Mouse (Mus musculus): Measurements from ENCODE around the gene Fam210b.

DNA sequence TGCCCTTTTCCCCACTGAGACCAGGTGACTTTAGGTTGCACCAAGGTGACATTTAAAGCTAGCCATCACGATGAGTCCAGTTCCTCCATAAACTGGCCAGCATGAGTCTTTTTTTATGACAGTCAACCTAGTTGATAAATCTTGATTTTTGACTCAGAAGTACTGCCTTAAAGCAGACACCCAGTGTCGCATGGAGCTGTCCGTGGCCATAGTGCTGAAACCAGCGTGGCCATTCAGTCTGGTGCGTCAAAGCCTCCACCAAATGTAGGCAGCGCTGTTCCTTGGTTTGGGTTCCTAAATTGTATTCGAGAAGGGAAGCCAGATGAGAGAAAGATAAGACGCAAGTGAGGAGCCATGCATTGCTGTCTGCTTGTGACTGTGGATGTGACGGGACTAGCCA, 24.5 kb upstream of the Fam210b start:
- TF ChIP-seq HCFC1 (IDR thresholded peaks at IDR 0.05; ENCODE audit: borderline replicate concordance, insufficient read depth, low read length) (no peak), ZC3H11A (IDR thresholded peaks at IDR 0.05; ENCODE audit: borderline replicate concordance, low read depth, low read length) (no peak)

Data from ES-E14 (cell line).